Mouse (Mus musculus) myocyte (in vitro differentiated cells): ENCODE measurements around the gene Zmynd11. TPM values are rescaled to one million over a fixed set of nuclear protein-coding genes. Genes with fewer than 3 reads are reported as not detected.

ENCODE experiments used
- H3K27me3 ChIP-seq: one replicate; pipeline ENCODE4 v1.6.1; 2011; ENCODE audit not compliant: control insufficient read depth, insufficient read depth, insufficient read length
- H3K36me3 ChIP-seq: one replicate; pipeline ENCODE4 v1.6.1; 2011; ENCODE audit not compliant: control insufficient read depth, insufficient read depth
- H3K4me2 ChIP-seq: one replicate; pipeline ENCODE4 v1.6.1; 2011; ENCODE audit warnings: low read depth, control low read depth
- H3K4me3 ChIP-seq: one replicate; pipeline ENCODE4 v1.5.1; 2011; ENCODE audit warnings: mild to moderate bottlenecking, control low read depth, moderate library complexity
- H3K79me2 ChIP-seq: one replicate; pipeline ENCODE4 v1.6.1; 2011; ENCODE audit not compliant: control insufficient read depth, insufficient read depth
- H3ac ChIP-seq: one replicate; pipeline ENCODE4 v1.6.1; 2011; ENCODE audit not compliant: control insufficient read depth, insufficient read length
- CEBPB ChIP-seq: IDR thresholded peaks from 2 replicates; pipeline ENCODE4 v1.6.1; 2011; ENCODE audit warnings: mild to moderate bottlenecking, moderate library complexity; ENCODE audit not compliant: poor library complexity, insufficient read depth, severe bottlenecking
- E2F4 ChIP-seq: IDR thresholded peaks from one replicate; pipeline ENCODE4 v1.6.1; 2011; ENCODE audit warnings: mild to moderate bottlenecking, control low read depth, moderate library complexity; ENCODE audit not compliant: insufficient read depth
- MAX ChIP-seq: IDR thresholded peaks from one replicate; pipeline ENCODE4 v1.6.1; 2011; ENCODE audit warnings: low read depth, mild to moderate bottlenecking, control low read depth
- MYOD1 ChIP-seq, 3 experiments: IDR thresholded peaks; one replicate each; pipeline ENCODE4 v1.6.1; 2011; ENCODE audit warnings: control low read depth in 2 of 3, low read depth in 2 of 3, mild to moderate bottlenecking in 2 of 3, moderate library complexity in 1 of 3; ENCODE audit not compliant: insufficient read length in 2 of 3, control insufficient read depth in 1 of 3
- MYOG ChIP-seq, 3 experiments: IDR thresholded peaks; one replicate each; pipeline ENCODE4 v1.6.1; 2011; ENCODE audit warnings: control low read depth in 2 of 3, low read depth in 2 of 3, mild to moderate bottlenecking in 2 of 3; ENCODE audit not compliant: insufficient read length in 2 of 3, control insufficient read depth in 1 of 3, insufficient read depth in 1 of 3
- POLR2A ChIP-seq: IDR thresholded peaks from one replicate; pipeline ENCODE4 v1.6.1; 2011; ENCODE audit warnings: low read depth, mild to moderate bottlenecking, control low read depth, moderate library complexity; ENCODE audit not compliant: insufficient read length
- POLR2AphosphoS2 ChIP-seq: IDR thresholded peaks from one replicate; pipeline ENCODE4 v1.6.1; 2011; ENCODE audit warnings: low read depth, control low read depth; ENCODE audit not compliant: insufficient read length
- REST ChIP-seq: IDR thresholded peaks from one replicate; pipeline ENCODE4 v1.6.1; 2011; ENCODE audit warnings: mild to moderate bottlenecking, control low read depth, moderate library complexity; ENCODE audit not compliant: insufficient read depth, insufficient read length
- SRF ChIP-seq: IDR thresholded peaks from one replicate; pipeline ENCODE4 v1.6.1; 2011; ENCODE audit warnings: low read depth; ENCODE audit not compliant: control insufficient read depth, insufficient read length
- TCF12 ChIP-seq: IDR thresholded peaks from one replicate; pipeline ENCODE4 v1.6.1; 2011; ENCODE audit warnings: mild to moderate bottlenecking, control low read depth; ENCODE audit not compliant: poor library complexity, insufficient read depth, severe bottlenecking
- TCF3 ChIP-seq: IDR thresholded peaks from one replicate; pipeline ENCODE4 v1.6.1; 2011; ENCODE audit warnings: low read depth, control low read depth; ENCODE audit not compliant: insufficient read length
- USF1 ChIP-seq: IDR thresholded peaks from one replicate; pipeline ENCODE4 v1.6.1; 2011; ENCODE audit warnings: low read depth, mild to moderate bottlenecking, control low read depth, moderate library complexity
- polyA plus RNA-seq: library from polyadenylated mRNA; unstranded; fragments of >200 nt; fragmentation: generic; extraction: Trizol; gene quantifications from one replicate; pipeline ENCODE4 v1.2.1, GENCODE M21; 2012; ENCODE audit warnings: missing spikeins

Gene Zmynd11
- polyA plus RNA-seq, 1 experiment = 39.1 TPM

- no peaks in the 10 kb centered on the region for H3K27me3 ChIP-seq
- no peak overlapping the region for H3ac ChIP-seq
- TF ChIP-seq CEBPB (no peak), MAX (no peak), POLR2AphosphoS2 (no peak), SRF (no peak), MYOD1 (IDR thresholded peaks at IDR 0.05; ENCODE audit: control insufficient read depth in 1 of 3, insufficient read length in 2 of 3, low read depth in 2 of 3) (no peak), TCF12 (no peak), TCF3 (no peak), MYOG (IDR thresholded peaks at IDR 0.05; ENCODE audit: control insufficient read depth in 1 of 3, insufficient read depth in 1 of 3, insufficient read length in 2 of 3, low read depth in 2 of 3) (no peak), POLR2A (no peak), REST (no peak), E2F4 (no peak), USF1 (no peak)
- no peaks in the 10 kb centered on the region for H3K79me2 ChIP-seq
- H3K36me3 ChIP-seq = peaks cover 14% of the 10 kb centered on the region
- no peak overlapping the region for H3K4me3 ChIP-seq
- H3K4me2 ChIP-seq = no peak overlapping the region
Measured at GRCm38 (mm10) chr13:9635951-9636350, 129.2 kb downstream of the Zmynd11 start.
